Mouse (Mus musculus) telencephalon, adult 2 months (tissue): Measurements from ENCODE around the gene Fgd1.

ENCODE experiments used
- DNase-seq: peaks from one replicate; pipeline ENCODE4 v3.0.0-alpha.2; 2011; ENCODE audit warnings: low read depth, low spot score

Gene Fgd1

DNA sequence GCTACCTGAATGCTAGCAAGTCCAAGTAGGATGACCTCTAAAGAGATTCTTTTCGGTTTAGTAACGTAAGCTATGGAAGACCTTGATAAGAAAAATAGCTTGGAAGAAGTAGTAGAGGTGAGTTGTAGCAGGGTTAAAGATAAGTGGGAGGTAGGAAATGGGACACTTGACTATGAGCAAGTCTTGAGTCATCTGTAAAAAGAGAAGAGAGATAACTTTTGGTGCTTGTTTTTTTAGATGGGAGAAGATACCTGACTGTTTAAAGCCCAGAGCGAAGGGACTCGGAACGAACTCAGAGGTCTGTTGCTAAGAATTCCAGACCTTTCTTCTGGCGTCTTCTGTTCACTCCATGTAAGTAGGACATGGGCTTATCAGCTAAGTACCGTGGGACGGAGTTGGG, at the start of gene Fgd1:
Fgd1 (plus strand) TSS at position 301 of the 400 bp plus-strand sequence.
- no peak for DNase-seq

DNA sequence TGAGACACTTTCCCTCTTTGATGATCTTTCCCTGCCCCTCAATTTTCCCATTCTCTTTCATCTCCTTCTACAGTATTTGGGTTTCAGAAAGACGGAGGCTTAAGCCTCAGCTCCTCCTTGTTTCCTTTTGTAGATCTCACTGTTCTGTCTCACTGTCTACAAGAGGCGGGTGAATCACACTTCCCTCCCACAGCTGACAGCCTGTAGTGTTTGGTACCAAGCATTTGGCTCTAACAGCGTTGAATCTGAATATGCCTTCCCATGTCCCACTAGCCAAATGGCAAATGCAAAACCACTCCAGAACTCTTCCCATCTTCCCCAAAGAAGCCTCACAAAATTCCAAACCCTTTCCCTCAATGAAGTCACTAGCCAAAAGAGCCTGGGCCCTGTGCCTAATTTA, 49.2 kb upstream of the Fgd1 start:
- peak; percentile 72 for DNase-seq

DNA sequence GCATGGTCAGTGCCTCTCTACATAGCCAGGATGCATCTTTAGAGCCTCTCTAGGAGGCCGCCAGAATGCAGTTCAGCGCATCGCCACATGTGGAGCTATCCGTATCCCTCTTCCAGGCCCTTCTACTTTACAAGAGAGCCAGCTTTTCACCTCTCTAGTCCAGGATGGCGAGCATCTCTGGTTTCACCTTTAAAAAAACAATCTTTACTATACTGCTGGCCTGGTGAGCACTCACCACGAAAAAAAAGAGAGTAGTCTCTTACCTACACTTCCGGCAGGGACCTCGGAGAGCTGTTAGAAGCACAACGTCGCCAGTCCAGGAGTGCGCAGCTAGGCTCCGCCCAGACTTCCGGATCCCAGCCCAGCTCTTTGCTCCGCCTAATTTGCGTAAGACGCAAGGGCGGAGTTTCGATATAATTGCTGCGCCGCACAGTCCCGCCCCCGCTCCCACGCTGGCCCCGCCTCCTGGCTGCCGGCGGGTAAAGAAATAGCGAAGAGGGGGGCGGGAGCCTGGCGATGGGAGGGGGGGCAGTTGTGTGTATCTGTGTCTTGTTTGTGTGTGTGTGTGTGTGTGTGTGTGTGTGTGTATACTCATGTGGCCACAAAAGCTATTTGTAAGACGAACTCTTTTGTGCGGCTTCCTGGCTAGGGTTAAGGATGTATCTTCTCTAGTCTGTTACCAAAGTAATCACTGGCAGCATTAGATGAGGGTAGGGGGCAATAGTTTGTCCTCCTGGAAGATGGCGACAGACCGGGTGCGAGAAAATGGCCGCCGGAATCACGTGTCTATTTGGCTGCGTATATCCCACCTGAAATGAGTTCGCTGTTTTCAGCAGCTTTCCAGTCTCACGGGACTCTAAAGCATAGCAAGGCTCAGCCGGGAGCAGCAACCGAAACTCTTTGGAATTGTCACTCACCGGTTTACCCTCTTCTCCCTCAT, 28.7 kb upstream of the Fgd1 start, which contains the start of gene Gnl3l:
Gnl3l (minus strand) TSS at position 385 of the 940 bp plus-strand sequence.
- peak; percentile 88 for DNase-seq

DNA sequence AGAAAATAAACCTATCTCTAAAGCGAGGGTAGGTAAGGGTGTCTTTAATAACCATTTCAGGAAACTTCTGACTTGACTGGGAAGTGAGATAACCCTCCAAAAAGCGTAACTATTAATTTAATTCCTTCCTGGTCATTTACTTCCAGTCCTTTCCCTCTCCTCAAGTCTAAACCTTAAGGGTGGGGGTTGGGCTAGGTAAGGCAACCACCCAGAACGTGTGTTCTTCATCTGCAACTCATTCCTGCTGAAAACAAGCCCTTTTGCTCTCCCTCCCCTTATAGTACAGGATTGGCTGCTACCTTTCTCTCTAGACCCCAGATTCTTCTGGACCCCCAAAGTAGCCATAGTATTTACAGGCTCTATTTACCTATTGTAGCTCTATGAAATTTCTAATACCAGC, 28.1 kb upstream of the Fgd1 start:
- DNase-seq: no peak

DNA sequence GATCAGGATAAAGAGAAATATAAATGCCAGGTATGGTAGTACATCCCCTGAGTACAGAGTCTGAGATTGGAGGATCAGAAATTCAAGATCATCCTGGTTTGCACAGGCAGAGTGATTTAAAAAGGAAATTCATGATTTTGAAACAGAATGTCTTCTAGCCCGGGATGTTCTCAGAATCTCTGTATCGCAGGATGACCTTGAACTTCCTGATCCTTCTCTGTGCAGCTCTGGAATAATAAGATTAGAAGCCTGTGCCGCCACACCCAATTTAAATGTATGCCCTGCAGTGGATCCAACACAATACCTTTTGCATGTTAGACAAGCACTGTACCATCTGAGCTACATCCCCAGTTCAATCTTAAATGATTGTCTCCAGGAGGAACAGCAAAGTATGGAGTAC, 27.2 kb upstream of the Fgd1 start:
- DNase-seq: no peak

DNA sequence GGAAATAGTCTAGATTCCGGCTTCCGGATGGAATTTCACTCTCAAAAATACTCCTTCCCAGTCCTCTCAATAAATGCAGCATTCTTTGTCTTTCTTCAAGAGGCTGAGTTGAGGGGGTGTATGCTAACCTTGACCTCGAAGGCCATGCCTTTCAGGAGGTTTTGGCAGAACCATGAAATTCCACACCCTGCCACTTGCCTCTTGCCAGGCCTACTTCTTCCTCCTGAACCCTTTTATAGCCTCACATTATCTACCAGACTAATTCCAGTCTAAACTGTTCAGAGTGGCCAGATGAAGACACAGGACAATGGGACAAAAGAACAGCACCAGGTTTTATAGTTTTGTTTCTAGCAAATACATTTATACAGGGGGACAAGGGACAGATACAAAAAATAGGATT, 14.6 kb upstream of the Fgd1 start:
- no peak for DNase-seq

DNA sequence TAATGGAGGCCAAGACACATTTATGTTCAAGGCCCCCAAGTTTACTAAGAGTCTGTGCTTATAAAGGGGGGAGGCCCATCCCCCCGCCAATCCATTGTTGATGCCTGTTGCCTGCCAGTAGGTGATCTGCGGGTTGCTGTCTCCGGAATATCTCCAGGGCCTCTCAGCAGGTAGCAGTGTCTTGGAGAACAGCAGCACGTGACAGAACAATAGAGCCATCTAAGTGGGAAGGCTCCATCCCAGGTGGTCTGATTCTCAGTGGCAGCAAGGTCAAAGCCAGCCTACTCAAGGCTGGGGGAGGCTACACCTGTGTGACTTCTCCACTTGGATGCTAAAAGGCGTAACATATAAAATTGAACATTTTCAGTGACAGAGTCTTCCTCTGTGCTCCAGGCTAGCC, 4.7 kb upstream of the Fgd1 start:
- no peak for DNase-seq

DNA sequence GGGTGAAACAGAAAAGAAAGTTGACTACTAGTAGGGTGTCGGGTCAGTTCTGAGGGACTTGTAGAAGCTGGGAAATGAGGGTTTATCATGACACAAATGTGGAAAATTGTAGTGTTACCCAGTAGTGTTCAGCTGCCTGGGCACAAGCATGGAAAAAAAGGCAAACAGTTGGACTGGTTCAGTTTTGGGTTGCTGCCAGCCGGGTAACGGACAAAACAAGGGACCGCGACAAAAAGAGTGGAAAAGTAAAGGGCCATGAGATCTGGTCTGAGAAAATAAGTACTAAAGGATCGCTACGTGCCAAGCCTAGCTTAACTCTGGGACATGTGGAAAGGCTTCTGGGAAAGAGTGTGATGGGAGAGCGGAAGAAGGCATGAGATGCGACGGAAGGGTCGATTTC, 371 bp downstream of the Fgd1 start:
- DNase-seq: no peak

DNA sequence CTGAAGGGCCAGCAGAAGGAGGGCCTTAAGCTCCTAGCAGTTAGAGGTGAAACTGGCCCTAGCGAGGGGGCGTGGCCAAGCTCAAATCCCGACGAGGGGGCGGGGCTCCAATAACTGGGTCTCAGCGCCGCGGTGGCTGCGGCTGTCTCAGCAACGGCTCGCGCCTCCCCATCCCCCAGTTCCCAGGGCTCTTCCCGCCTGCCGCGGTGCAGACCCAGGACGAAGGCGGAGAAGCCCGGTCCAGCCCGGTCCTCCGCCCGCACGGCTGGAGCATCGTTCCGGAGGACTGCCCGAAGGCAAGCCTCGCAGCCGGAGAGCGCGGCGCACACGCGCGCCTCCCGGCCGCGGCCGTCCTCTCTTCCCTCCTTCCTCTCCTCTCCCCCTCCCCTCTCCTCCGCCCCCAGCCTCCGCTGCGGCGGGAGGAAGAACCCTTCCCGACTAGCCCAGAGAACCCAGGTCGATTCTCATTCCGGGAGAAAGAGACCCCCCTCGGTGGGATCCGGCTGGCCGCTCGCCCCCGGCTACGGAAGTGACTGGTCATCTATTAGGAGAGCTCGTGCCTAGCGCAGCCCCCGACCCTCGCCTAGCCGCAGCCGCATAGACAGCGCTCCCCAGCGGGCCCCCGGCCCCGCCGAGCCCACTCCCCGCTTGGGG, 954 bp downstream of the Fgd1 start:
- DNase-seq: peak; percentile 45

DNA sequence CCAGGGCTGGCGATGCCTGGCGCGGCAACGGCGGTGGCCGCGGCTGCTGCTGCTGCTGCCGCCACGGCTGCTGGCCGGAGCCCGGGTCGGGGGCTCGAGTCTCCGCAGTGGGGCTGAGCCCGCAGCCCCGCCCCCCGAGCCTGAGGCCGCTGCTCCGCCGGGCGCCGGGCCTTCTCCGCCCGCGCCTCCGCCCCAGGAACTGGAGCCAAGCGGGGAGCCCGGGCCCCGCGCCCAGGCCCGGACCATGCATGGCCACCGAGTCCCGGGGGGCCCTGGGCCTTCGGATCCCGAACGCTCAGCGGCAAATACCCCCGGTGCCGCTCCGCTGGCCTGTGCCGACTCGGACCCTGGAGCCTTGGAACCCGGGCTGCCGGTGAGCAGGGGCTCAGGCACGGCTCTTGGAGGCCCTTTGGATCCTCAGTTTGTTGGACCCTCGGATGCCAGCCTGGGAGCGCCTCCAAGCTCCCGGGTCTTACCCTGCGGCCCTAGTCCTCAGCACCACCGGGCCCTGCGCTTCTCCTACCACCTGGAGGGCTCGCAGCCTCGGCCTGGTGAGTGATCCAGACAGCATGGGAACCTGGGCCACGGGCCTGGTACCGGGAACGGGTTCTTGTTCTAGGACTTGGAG, 1.6 kb downstream of the Fgd1 start:
- no peak for DNase-seq

DNA sequence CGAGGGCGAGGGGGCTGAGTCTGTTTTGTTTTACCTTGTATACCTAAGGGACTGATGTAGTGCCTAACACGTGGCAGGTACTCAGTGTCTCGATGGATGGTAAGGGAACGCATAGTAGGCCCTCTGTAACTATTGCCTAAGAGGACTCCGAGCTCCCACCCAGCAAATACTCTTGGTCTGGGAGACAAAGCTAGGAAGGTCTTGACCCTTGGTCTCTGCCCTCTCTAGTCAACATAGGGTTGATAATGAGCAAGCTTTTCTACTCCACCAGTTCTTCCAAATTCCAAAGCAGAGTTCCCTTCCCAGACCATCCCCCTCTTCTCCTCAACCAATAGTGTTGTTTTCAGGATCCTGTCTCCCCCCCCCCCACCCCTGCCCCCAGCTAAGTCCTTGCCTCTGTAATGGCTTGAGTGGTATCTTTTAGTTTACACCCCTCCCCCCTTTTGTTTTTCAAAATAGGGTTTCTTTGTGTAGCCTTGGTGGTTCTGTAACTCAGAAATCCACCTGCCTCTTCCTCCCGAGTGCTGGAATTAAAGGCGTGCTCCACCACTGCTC, 3.8 kb downstream of the Fgd1 start:
- no peak for DNase-seq

DNA sequence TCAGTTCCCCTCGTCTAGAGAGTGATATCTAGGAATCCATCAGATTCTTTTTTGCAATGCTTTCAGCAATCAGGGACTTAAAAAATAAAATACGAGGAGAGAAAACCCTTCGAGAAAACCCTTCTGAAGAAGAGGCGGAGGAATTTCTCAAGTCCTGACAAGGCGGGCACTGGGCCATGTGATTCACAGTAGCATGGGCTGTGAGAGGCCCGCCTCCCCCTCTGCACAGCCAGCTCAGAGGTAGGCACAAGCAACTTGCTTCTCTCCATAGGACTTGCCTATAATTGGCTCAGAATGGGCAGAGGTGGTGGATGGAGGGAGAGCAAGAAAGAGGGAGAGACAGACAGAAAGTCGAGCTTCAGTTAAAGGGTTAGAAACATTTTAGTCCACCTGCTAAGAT, 4.4 kb downstream of the Fgd1 start:
- DNase-seq: peak; percentile 62

DNA sequence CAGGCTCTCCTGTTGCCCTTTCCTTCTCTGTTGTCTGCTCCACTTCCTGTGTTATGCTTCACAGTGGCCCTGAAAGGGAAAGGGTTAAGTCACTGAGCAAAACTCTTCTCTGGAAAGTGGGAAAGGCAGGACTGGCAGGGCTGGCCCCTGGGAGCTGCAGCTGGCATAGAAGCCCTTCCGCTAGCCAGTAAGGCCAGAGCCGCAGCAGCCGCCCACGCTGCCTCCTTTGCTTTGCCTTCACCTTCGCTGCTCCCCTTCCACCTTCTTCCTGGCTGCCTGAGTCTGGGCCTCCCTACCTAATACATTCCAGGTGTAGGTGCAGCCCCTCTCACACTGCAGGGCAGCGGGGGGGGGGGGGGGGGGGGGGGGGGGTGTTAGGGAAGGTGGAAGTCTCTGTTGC, 8.5 kb downstream of the Fgd1 start:
- DNase-seq: no peak

DNA sequence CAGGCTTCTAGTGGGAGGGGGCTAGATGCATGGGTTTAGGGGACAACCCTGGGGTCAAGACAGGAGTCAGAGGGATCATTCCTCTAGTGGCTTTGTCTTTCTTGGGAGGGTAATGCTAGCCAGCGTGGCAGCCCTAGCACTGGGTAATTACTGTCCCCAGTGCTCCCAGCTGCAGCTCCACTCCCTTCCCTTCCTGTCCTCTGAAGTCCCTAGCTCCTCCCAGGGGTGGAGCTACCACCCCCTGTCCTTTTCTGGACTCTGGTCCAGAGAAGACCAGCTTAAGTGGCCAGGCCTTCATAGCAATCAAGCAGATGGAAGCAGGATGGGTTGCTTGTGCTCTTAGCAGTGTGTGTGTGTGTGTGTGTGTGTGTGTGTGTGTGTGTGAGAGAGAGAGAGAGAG, 9.6 kb downstream of the Fgd1 start:
- DNase-seq: no peak

DNA sequence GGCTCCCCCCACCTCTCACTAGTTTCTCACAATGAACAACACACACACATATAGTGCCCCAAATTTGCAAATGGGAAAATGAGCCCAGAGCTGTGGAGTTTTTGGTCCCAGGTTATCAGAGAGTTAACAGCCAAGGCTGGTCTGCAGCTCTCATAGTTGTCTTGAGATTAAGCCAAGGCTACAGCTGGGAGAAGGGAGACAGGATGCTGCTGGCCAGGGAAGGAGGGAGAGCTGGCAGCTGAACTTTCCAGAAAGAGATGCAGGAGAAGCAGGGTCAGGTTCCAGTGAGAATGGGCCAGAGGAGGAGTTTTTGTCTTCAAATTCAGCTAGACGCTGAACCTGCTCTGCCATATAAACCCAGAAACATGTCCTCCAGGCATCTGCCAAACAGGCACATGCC, 13.4 kb downstream of the Fgd1 start:
- no peak for DNase-seq

DNA sequence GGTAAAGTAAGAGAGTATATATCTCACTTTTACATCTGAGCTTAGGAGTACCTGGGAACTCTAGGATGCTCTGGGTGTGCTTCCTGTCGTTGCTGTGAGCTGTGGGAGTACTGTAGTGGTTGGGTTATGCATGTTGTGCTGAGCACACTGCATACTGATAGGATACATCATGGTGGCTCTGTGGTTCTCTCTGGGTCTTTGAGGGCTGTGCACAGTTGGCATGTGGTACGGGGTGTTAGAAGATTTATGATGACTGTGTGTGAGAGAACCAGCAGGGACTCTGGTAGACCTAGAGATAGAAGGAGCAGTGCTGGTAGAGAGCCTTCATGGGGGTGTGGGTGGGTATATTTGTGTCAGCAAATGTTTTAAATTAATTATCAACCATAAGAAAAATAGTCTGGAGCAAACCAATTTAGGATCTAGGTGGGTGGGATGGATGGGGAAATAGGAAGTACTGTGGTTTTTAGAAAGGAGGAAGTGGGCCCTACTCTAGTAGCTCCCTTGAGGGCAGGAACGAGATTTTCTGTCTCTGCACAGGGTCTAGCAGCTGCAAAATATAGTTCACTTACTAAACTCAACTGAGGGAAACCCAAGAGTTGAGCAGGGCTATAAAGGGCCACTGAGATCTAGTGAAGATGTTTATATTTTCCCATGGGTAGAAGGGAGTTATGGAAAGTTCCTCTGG, 15.8 kb downstream of the Fgd1 start:
- DNase-seq: no peak

DNA sequence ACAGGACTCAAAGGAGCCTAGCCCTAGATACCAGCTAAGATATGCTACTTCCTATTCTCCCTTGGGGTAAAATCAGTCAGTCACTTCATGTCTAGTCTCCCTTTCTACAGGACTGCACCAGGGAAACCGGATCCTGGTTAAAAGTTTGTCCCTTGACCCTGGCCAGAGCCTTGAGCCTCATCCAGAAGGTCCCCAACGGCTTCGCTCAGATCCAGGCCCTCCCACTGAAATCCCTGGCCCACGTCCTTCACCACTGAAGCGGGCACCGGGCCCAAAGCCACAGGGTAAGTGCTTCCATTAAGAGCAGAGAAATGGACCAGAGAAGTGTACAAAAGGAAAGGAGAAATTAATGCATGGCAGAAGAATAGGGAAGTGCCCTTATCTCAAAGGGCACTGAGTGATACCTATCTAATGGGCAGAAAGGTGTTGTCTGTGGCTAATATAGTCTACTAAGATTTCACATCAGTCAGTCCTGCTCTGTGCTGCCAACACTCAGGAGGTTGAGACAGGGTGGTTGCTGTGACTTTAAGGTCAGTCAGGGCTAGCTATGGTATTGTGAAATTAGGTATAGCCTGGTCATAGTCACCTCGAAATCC, 20.2 kb downstream of the Fgd1 start:
- DNase-seq: no peak

DNA sequence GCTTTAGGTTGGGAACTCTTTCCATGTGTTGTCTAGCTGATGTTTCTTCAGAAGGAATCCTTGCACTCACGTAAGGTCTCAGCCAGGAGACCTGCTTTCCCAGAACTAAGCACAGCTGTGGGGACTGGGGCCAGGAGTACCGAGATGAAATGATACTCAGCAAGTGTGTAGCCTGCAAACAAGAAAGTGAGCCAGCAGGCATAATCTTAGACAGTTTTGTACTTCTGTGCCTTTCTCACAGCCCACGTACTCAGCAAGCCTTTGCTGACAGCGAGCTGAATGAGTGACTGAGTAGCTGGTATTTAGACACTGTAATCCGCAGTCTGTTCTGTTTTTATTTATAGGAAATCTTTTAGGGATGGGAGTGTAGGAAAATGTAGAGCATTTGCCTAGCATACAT, 21.9 kb downstream of the Fgd1 start:
- peak; percentile 28 for DNase-seq

DNA sequence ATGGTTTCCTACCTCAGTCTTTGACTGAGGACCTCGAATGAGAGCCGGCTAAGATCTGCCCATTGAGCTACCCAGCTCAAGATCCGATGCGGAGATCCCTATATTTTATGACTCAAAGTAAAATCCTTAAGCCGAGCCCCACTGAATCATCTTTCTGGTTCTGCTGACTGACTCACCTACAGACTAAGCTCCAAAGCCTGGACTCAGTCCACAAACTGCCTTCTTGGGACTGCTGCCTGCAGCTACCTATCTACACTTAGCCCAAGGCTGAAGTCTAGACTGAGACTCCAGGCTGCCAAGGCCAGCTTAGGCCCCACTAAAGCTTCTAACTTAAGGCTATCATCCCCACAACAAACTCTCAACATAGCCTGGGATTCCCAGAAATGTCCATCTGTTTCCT, 30.1 kb downstream of the Fgd1 start:
- DNase-seq: no peak

DNA sequence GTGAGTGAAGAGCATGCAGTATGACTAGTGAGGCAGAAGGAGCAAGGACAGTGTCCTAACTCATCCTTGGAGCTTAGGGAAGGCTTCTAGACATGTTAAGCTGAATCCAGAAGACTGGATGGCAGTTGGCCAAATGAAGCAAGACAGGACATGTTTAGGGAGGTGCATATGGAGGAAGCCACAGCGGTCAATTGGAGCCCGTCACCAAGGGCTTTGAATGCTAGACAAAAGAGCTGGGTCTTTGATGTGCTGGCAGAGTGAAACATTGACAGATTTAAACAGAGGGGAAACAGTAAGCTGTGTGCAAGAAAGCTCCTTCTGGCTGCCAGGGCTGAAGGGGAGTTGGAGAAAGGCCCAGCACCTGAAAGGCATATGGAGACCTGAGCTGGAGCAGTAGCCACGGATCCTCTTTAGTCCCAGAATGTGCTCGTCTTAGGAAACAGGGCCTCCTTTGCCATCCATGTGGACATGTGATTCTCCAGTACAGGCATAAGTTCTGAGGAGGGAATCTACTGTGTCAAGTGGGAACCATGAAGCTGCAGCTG, 31.1 kb downstream of the Fgd1 start:
- no peak for DNase-seq

DNA sequence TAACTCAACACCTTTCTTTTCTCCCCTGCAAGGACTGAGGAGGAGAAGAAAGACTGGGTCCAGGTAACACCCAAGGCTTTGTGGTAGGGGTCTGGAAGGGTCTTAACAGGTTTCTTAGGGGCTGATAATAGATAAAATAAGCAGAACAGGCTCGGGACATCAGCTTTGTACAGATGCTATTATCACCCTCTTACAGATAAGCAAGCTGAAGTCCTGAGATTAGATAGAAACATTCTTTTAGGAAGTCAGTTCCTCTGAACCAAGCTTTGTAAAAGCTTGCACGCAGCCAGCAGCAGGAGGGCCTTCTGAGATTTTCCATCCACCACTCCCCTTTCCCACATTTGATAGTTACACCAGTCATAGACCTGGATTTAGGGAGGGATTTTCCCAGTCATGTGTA, 39.6 kb downstream of the Fgd1 start:
- no peak for DNase-seq
